Comparison of ENCODE assay signal across 8 mouse cellular contexts in the genomic region with DNA sequence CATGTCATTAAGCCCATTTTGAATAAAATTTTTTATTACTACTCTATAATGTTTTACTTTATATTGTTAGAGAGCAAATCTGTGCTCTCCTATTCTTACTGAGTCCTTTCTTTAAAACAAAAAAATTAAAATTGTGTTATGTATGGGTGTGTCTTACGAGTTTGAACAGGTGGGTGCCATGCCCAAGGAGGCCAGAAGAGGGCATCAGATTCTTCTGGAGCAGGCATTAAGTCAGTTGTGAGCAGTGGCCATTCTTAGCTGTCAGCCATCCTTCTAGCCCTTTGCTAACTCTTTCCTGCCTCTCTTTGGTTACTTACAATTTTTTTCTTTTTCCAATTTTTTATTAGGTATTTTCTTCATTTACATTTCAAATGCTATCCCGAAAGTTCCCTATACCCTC.
A peak's percentile ranks its signal among the peaks of the same experiment; 100 is the strongest.
DNase-seq lines count a peak whose midpoint lies in the region; ATAC-seq and TF ChIP-seq lines count a peak whose summit lies in the region.

No protein-coding gene starts in this region.

- H3K9ac ChIP-seq in liver, embryonic 12.5 days: no peak overlapping the region
- no peak overlapping the region for H3K9ac ChIP-seq in midbrain, postnatal 0 days (replicated peaks; ENCODE audit: low read length, poor library complexity, severe bottlenecking)

- H3K36me3 ChIP-seq in liver, embryonic 12.5 days: no peaks in the 10 kb centered on the region
- H3K36me3 ChIP-seq in midbrain, postnatal 0 days (ENCODE audit: insufficient read depth, low read length): no peaks in the 10 kb centered on the region

- H3K4me2 ChIP-seq in liver, embryonic 12.5 days: no peak overlapping the region
- H3K4me2 ChIP-seq in midbrain, postnatal 0 days (ENCODE audit: low read depth, low read length, poor library complexity, severe bottlenecking): no peak overlapping the region

- 81% methylated on average over 2 of the region's 2 CpGs for WGBS in liver, embryonic 12.5 days (ENCODE audit: insufficient replicate concordance)
- WGBS in midbrain, postnatal 0 days: 80% methylated on average over 2 of the region's 2 CpGs

- no peak overlapping the region for H3K4me3 ChIP-seq in liver, embryonic 12.5 days
- H3K4me3 ChIP-seq in midbrain, postnatal 0 days (ENCODE audit: low read depth, low read length): no peak overlapping the region

- H3K4me1 ChIP-seq in liver, embryonic 12.5 days: no peaks in the 10 kb centered on the region
- no peaks in the 10 kb centered on the region for H3K4me1 ChIP-seq in midbrain, postnatal 0 days (ENCODE audit: insufficient read depth, low read length)

- peak; percentile 54 for TF ChIP-seq CTCF in midbrain, postnatal 0 days (IDR thresholded peaks at IDR 0.05)

- DNase-seq in cerebellum, postnatal 14 days: peak; percentile 46 to 73
- DNase-seq in cerebellum, adult 9-11 months: no peak
- DNase-seq in liver (peak; percentile 19), adipocyte (ENCODE audit: low spot score) (peak; percentile 20)
- peak; percentile 46 for DNase-seq in kidney, adult 9 months
- DNase-seq in midbrain, postnatal 0 days (ENCODE audit: low spot score): no peak

- no peaks in the 10 kb centered on the region for H3K9me3 ChIP-seq in liver, embryonic 12.5 days (replicated peaks)
- H3K9me3 ChIP-seq in midbrain, postnatal 0 days (ENCODE audit: low read length): no peaks in the 10 kb centered on the region

- H3K27ac ChIP-seq in liver, embryonic 12.5 days: no peak overlapping the region
- no peak overlapping the region for H3K27ac ChIP-seq in midbrain, postnatal 0 days (ENCODE audit: low read depth, low read length)

- H3K27me3 ChIP-seq in liver, embryonic 12.5 days (replicated peaks): no peaks in the 10 kb centered on the region
- H3K27me3 ChIP-seq in midbrain, postnatal 0 days (ENCODE audit: insufficient read depth, low read length): no peaks in the 10 kb centered on the region

- no peak for ATAC-seq in liver, embryonic 12.5 days
- no peak for ATAC-seq in midbrain, postnatal 0 days (ENCODE audit: low FRiP score)
- no peak for ATAC-seq in inflammation-experienced regulatory T-cells, adult 6 months

Comparison
In these comparisons a context has a peak if more than half of its experiments do, and no peak if none do; other contexts are left out.
1. DNase-seq: peak in cerebellum, postnatal 14 days (2 of 2), liver (single experiment), adipocyte (single experiment) and kidney, adult 9 months (single experiment); none in cerebellum, adult 9-11 months (single experiment) and midbrain, postnatal 0 days (single experiment).